In the genomic region with DNA sequence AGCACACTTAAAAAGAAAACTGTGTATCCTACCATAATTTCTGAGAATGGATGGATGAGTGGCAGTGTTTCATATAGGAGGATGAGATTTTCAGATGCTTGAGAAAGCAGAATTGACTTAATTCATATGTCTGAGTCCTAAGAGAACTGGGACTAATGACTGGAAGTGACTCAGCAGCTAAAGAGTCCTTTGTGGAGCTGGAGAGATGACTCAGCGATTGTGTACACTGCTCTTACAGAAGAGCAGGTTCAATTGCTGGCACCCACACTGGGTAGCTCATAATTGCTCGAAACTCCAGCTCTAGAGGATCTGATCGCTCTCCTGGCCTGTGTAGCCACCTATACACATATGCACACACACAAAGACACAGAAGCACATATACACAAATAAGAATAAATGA, we compare ENCODE assay signal across 13 mouse cellular contexts. TPM values are rescaled to one million over a fixed set of nuclear protein-coding genes. Genes with fewer than 3 reads are reported as not detected.
DNase-seq lines count a peak whose midpoint lies in the region; ATAC-seq and TF ChIP-seq lines count a peak whose summit lies in the region.
"Had no signal": no experiment of that assay in that cellular context is flagged by ENCODE, and none has a peak within 500 bp of the region (broad histone marks: within the 10 kb centered on the region; RNA-seq: fewer than 3 reads in every experiment).

No protein-coding gene starts in this region.

- DNase-seq in adrenal gland, postnatal 14 days = peak; percentile 21
- DNase-seq in adrenal gland, postnatal 25 days = no peak
- DNase-seq in 3T3-L1 (ENCODE audit: low read depth, low spot score) = peak; percentile 68
- DNase-seq in MEL-GATA-1-ER (ENCODE audit: extremely low read depth, low read depth) = peak; percentile 22
- peak; percentile 45 for DNase-seq in brain, embryonic 14.5 days (ENCODE audit: low read depth)
- DNase-seq in natural killer cell, adult 2 months (ENCODE audit: low spot score in 2 of 2) = no peak
- DNase-seq in layer of hippocampus, postnatal 10 days (ENCODE audit: low spot score in 2 of 2) = no peak
- DNase-seq: cerebellum, postnatal 10 days; lung, postnatal 4 days had no signal

- no peak for TF ChIP-seq POLR2A in brain, embryonic 14.5 days (IDR thresholded peaks at IDR 0.05; ENCODE audit: borderline replicate concordance, extremely low read depth, insufficient read depth, insufficient read length, poor library complexity, severe bottlenecking)

- ATAC-seq in megakaryocyte, adult 5-6 weeks (ENCODE audit: poor library complexity, severe bottlenecking) = no peak
- ATAC-seq: inflammation-experienced regulatory T-cells, adult 6 months; midbrain, embryonic 15.5 days had no signal

- TF ChIP-seq CTCF in brain, embryonic 14.5 days (IDR thresholded peaks at IDR 0.05; ENCODE audit: borderline replicate concordance, extremely low read depth, insufficient read depth, insufficient read length) = no peak

RNA-seq across cellular contexts. Expression of a gene that starts 42.7 kb away (rescaled TPM):
- 102 and 131 TPM in 2 replicates for total RNA-seq in adrenal gland, postnatal 14 days (2021)
- total RNA-seq in adrenal gland, postnatal 25 days (2021) = 115 and 146 TPM in 2 replicates
- polyA plus RNA-seq in brain, embryonic 14.5 days (2012; rRNA removed) = 98.6 and 161 TPM in 2 replicates
- 13.4 and 17.9 TPM in 2 replicates for total RNA-seq in megakaryocyte, adult 5-6 weeks (2015)
- total RNA-seq in megakaryocyte, adult 5-6 weeks (2017) = 23.4 and 25.5 TPM in 2 replicates
- 100 to 1,000 TPM; 130 to 133 TPM for total RNA-seq in layer of hippocampus, postnatal 10 days (2021)
- polyA plus RNA-seq: erythroblast, embryonic 14.5 days had no signal

Comparison
In these comparisons a context has a peak if more than half of its experiments do, and no peak if none do; other contexts are left out.
1. DNase-seq: peak in adrenal gland, postnatal 14 days (single experiment), 3T3-L1 (single experiment), MEL-GATA-1-ER (single experiment) and brain, embryonic 14.5 days (single experiment); none in adrenal gland, postnatal 25 days (single experiment), natural killer cell, adult 2 months (0 of 2) and layer of hippocampus, postnatal 10 days (0 of 2).